Mouse (Mus musculus): Measurements from ENCODE around the gene Mtmr10. TPM values are rescaled to one million over a fixed set of nuclear protein-coding genes. Genes with fewer than 3 reads are reported as not detected.

Gene Mtmr10
- total RNA-seq, 2 experiments from 2014 or later = 14.9 to 18.7 TPM

GRCm38 (mm10) chr7:64265502-64266279 lies 21.8 kb upstream of the Mtmr10 start:
- TF ChIP-seq CTCF (conservative IDR thresholded peaks at IDR 0.05) = no peak
- no peak for DNase-seq (ENCODE audit: low spot score in 2 of 2)
- H3K27ac ChIP-seq = no peak overlapping the region
- H3K4me3 ChIP-seq = no peak overlapping the region

DNA sequence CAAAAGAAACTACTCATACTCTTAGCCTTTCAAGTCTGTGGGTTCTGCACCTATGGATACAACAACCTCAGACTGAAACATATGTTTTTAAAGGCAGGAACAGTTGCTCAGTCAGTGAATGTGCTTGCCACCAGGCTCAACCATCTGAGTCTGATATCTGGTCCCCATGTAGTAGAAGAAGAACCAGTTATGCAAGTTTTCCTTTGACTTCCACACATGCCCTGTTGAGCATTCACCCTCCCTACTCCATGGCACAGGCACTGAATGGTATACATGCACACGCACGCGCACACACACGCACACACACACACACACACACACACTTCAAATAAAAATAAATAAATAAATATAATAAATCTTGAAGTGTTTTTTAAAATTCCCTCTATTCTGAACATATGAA lies 20.9 kb upstream of the Mtmr10 start:
- TF ChIP-seq CTCF (conservative IDR thresholded peaks at IDR 0.05) = no peak
- H3K4me3 ChIP-seq = no peak overlapping the region
- H3K27ac ChIP-seq = no peak overlapping the region
- no peak for DNase-seq (ENCODE audit: low spot score in 2 of 2)

DNA sequence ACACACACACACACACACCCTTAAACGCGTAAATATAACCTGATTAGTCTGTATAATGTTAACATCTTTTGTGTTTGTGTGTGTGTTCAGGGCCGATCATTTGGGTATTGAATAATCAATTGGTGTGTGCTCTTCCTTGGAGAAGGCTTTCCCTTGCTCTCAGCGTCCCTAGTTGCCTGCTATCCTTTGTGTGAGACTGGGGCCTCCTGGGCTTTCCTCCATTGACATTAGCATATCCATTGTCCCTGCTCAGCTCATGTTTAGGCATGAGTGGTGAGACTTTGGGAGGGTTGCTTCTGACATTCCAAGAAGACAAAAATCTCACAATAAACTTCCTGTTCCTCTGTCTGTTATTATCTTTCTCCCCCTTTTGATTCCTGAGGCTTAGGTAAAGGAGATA lies 15.5 kb upstream of the Mtmr10 start:
- no peak overlapping the region for H3K4me3 ChIP-seq
- no peak overlapping the region for H3K27ac ChIP-seq
- TF ChIP-seq CTCF (conservative IDR thresholded peaks at IDR 0.05) = no peak
- DNase-seq (ENCODE audit: low spot score in 2 of 2) = no peak

DNA sequence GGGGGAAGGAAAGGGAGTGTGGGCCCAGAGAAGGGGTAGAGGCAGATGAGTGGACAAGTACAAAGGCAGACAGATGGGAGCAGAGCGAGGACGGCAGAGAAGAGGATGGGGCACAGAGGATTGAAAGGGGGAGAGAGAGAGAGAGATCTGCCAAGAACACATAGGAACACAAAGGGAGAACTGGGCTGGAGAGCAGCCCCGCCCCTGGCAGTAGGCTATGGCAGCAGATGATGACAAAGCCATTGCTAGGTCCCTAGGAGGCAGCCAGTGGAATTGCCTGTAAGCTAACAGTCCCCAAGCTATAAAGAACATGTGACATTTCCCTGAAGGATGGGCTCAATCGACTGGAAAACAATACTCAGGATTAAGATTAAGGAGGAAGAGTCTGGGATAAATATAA lies 11.9 kb upstream of the Mtmr10 start:
- no peak overlapping the region for H3K4me3 ChIP-seq
- DNase-seq (ENCODE audit: low spot score in 2 of 2) = no peak
- H3K27ac ChIP-seq = no peak overlapping the region
- TF ChIP-seq CTCF (conservative IDR thresholded peaks at IDR 0.05) = no peak

DNA sequence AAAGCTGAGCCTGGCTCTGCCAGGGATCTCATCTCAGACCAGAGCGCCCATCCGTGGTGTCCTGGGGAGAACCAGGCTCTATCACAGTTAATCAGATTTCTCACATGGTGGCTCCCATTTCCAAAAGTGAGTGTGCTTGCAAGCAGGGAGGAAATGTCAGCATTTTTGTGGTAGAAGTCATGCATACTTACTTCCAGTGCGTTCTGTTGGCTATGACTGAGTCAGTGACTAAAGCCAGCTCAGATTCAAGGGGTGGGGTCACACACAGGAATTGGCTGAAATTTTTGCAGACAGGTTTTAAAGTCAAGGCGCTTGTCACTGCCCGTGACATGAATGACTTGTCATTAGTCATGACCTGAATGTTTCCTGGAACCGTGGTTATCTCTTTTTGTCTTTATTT lies 10.5 kb upstream of the Mtmr10 start:
- Histone ChIP-seq H3K4me3 (no peak overlapping the region), H3K27ac (no peak overlapping the region)
- TF ChIP-seq CTCF (conservative IDR thresholded peaks at IDR 0.05) = no peak
- no peak for DNase-seq (ENCODE audit: low spot score in 2 of 2)

GRCm38 (mm10) chr7:64278526-64278925 lies 8.9 kb upstream of the Mtmr10 start:
- Histone ChIP-seq H3K27ac (no peak overlapping the region), H3K4me3 (no peak overlapping the region)
- TF ChIP-seq CTCF (conservative IDR thresholded peaks at IDR 0.05) = no peak
- no peak for DNase-seq (ENCODE audit: low spot score in 2 of 2)

DNA sequence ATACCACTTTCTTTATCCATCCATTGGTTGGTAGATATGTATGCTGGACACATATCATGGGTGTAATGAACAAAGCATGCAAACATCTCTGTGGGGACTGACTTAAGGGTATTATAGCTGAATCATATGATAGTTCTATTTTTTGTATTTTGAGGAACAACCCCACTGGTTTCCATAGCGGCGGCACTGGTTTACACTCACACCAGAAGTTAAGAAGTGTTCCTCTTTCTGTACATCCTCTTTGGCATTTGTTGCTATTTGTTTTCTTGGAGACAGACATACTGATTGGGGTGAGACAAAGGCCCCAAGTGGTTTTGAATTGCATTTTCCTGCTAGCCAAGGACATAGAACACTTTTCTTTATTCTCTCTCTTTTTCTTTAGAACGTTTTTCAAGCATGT lies 7.9 kb upstream of the Mtmr10 start:
- no peak for TF ChIP-seq CTCF (conservative IDR thresholded peaks at IDR 0.05)
- no peak overlapping the region for H3K4me3 ChIP-seq
- DNase-seq (ENCODE audit: low spot score in 2 of 2) = no peak
- no peak overlapping the region for H3K27ac ChIP-seq

DNA sequence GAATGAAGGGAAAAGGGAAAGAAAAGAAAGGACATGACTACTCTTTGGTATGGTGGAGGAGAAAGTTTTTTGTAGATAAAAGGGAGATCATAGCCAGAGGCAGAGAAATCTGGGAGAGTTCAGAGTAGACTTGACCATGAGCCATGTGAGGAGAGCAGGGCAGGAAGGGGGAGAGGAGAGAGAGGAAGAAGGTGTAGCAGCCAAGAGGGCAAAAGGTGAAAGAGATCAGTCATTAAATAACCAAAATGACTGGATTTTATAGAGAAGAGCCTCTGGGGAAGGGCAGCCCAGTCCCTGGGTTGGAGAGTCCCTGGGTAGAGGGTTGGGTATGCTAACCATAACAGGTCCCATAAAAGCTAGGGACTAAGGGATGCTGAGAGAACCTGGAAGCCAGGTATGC lies 887 bp upstream of the Mtmr10 start:
- no peak for TF ChIP-seq CTCF (conservative IDR thresholded peaks at IDR 0.05)
- no peak overlapping the region for H3K27ac ChIP-seq
- peak overlapping the region; percentile 100 for H3K4me3 ChIP-seq
- no peak for DNase-seq (ENCODE audit: low spot score in 2 of 2)

DNA sequence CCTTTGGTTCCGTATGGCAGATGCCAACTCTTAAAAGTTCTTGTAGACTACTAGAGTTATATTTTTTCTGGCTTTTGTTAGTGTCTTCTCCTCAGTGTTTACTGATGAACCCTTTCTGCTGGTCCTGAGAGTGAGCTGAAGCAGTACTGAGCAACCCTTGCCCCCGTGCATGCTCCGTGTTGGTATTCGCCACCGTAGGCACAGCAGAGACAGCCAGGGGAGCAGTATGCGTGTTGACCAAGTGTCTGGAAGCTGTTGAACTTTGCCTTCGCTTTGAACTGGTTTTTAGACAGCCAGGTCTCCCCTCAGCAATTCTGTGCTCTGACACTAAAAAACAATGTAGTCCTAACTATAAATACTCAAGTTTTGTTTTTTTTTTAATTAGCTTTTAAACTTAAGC lies 2.0 kb downstream of the Mtmr10 start:
- no peak for TF ChIP-seq CTCF (conservative IDR thresholded peaks at IDR 0.05)
- H3K4me3 ChIP-seq = no peak overlapping the region; the same call in 1 of the 2 replicates
- DNase-seq (ENCODE audit: low spot score in 2 of 2) = no peak
- no peak overlapping the region for H3K27ac ChIP-seq

DNA sequence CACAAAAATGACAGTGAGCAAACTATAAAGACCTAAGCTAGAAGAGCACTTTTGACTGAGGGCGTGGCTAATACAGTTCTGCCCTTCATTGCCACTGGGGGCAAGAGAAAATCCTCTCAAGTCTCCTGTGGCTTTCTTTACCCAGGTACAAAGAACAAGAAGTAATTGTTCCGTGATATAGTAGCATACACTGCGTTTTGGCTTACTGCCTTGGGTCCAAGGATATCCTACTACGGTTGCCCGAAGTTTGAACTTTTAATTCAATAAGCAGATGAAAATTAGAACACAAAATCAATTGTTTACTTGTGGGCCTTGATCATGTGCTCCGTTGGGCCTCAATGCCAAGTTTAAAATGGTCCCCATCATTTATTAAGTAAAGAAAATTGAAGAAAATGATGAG lies 3.0 kb downstream of the Mtmr10 start:
- Histone ChIP-seq H3K27ac (no peak overlapping the region), H3K4me3 (no peak overlapping the region)
- DNase-seq (ENCODE audit: low spot score in 2 of 2) = no peak
- no peak; the same call in 1 of the 2 replicates for TF ChIP-seq CTCF (conservative IDR thresholded peaks at IDR 0.05)

- peak overlapping the region; percentile 47; the same call in 1 of the 2 replicates for H3K27ac ChIP-seq
- no peak for TF ChIP-seq CTCF (conservative IDR thresholded peaks at IDR 0.05)
- H3K4me3 ChIP-seq = no peak overlapping the region
- DNase-seq (ENCODE audit: low spot score in 2 of 2) = no peak
Observed at GRCm38 (mm10) chr7:64291722-64292121, 4.3 kb downstream of the Mtmr10 start.

- no peak for DNase-seq (ENCODE audit: low spot score in 2 of 2)
- TF ChIP-seq CTCF (conservative IDR thresholded peaks at IDR 0.05) = no peak
- peak overlapping the region; percentile 64 for H3K27ac ChIP-seq
- no peak overlapping the region for H3K4me3 ChIP-seq
Observed at GRCm38 (mm10) chr7:64296286-64297010, 9.0 kb downstream of the Mtmr10 start.

- peak overlapping the region; percentile 77; the same call in 1 of the 2 replicates for H3K27ac ChIP-seq
- no peak for DNase-seq (ENCODE audit: low spot score in 2 of 2)
Observed at GRCm38 (mm10) chr7:64310241-64310640, 22.8 kb downstream of the Mtmr10 start.

GRCm38 (mm10) chr7:64310756-64311155 lies 23.3 kb downstream of the Mtmr10 start:
- no peak overlapping the region for H3K4me3 ChIP-seq
- no peak for DNase-seq (ENCODE audit: low spot score in 2 of 2)
- H3K27ac ChIP-seq = peak overlapping the region; percentile 77
- no peak for TF ChIP-seq CTCF (conservative IDR thresholded peaks at IDR 0.05)

More at GRCm38 (mm10) chr7:64310241-64310640, 22.8 kb downstream of the Mtmr10 start:
- H3K4me3 ChIP-seq = no peak overlapping the region
- no peak for TF ChIP-seq CTCF (conservative IDR thresholded peaks at IDR 0.05)
